Comparison of ENCODE assay signal across 9 mouse cellular contexts in the genomic region with DNA sequence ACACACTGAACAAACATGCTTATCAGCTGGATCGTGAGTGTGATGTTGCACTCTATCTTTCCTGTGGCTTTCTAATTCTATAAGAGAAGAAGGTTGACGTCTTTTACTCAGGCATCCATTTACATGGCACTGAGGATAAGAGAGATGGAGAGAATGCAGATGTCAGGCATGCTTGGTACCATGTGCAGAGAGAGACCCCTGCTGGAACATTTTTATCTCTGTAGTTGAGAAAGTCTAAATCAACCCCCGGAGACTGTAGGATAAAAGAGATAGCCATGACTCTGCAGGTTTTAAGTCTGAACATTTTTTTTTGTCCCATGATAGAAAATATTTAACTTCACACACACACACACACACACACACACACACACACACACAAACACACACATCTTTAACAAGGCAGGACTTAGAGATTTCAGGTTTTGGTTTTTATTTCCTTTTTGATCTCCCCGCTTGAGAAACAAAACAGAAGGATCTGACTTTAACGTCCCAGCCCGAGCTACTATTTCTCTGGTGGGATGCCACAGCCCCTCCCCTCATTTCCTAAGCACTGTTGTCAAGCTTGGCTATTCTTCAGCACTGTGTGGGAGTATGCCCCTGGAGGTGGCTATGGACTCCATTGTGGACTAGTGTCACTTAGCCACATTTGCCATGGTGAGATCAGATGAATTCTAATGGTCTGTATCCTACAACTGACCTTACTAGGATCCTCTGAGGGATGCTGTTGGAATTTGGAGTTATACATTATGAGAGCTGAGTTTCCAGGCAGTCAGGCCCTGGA. TPM values are rescaled to one million over a fixed set of nuclear protein-coding genes. Genes with fewer than 3 reads are reported as not detected.
DNase-seq lines count a peak whose midpoint lies in the region; ATAC-seq and TF ChIP-seq lines count a peak whose summit lies in the region.
"Had no signal": no experiment of that assay in that cellular context is flagged by ENCODE, and none has a peak within 500 bp of the region (broad histone marks: within the 10 kb centered on the region; RNA-seq: fewer than 3 reads in every experiment).

No protein-coding gene starts in this region.

- no peaks in the 10 kb centered on the region for H3K9me3 ChIP-seq in MEL (replicated peaks; ENCODE audit: insufficient read depth, low read length)
- H3K9me3 ChIP-seq in heart, embryonic 15.5 days (replicated peaks): no peaks in the 10 kb centered on the region
- no peaks in the 10 kb centered on the region for H3K9me3 ChIP-seq in stomach, embryonic 14.5 days (ENCODE audit: control insufficient read depth, low read depth, low read length)

- H3K4me2 ChIP-seq in heart, embryonic 15.5 days: no peak overlapping the region
- H3K4me2 ChIP-seq in stomach, embryonic 14.5 days (replicated peaks; ENCODE audit: low read depth, low read length): no peak overlapping the region

- no peak for TF ChIP-seq EP300 in MEL (IDR thresholded peaks at IDR 0.05; ENCODE audit: low read depth in 1 of 2, low read length in 2 of 2)

- WGBS in heart, embryonic 15.5 days: 19% methylated on average over 6 of the region's 6 CpGs
- 37% methylated on average over 6 of the region's 6 CpGs for WGBS in stomach, embryonic 14.5 days

- peaks cover 0 to 4% of the 10 kb centered on the region in 2 experiments; a peak in 2 of 4 replicates for H3K36me3 ChIP-seq in MEL (ENCODE audit: control insufficient read depth in 1 of 2, insufficient read depth in 2 of 2, low read length in 2 of 2)
- H3K36me3 ChIP-seq in heart, embryonic 15.5 days: no peaks in the 10 kb centered on the region
- no peaks in the 10 kb centered on the region for H3K36me3 ChIP-seq in stomach, embryonic 14.5 days (ENCODE audit: control insufficient read depth, insufficient read depth, low read length)

- peak; percentile 49; the same call in 1 of the 2 replicates for ATAC-seq in heart, embryonic 15.5 days (replicated peaks; ENCODE audit: insufficient number of reproducible peaks, insufficient read depth, low FRiP score, low read depth)
- 0 out of 2 replicates have a peak, but pooled peaks have one; percentile 69 for ATAC-seq in stomach, embryonic 14.5 days (ENCODE audit: insufficient number of reproducible peaks, insufficient read depth, low FRiP score, low read depth)

- H3K9ac ChIP-seq in MEL (ENCODE audit: control insufficient read depth, low read depth, low read length, poor library complexity, severe bottlenecking): peak overlapping the region; percentile 1; the same call in 1 of the 2 replicates
- no peak overlapping the region for H3K9ac ChIP-seq in heart, embryonic 15.5 days
- no peak overlapping the region for H3K9ac ChIP-seq in stomach, embryonic 14.5 days (replicated peaks; ENCODE audit: low read depth, low read length)

- H3K27me3 ChIP-seq in MEL (ENCODE audit: control insufficient read depth in 1 of 2, insufficient read depth in 2 of 2, low read length in 2 of 2): no peaks in the 10 kb centered on the region
- H3K27me3 ChIP-seq in heart, embryonic 15.5 days: no peaks in the 10 kb centered on the region
- no peaks in the 10 kb centered on the region for H3K27me3 ChIP-seq in stomach, embryonic 14.5 days (ENCODE audit: control insufficient read depth, insufficient read depth, low read length)
- H3K27me3 ChIP-seq: CH12.LX had no signal

- no peak for TF ChIP-seq POLR2A in MEL (IDR thresholded peaks at IDR 0.05; ENCODE audit: control insufficient read depth in 1 of 2, insufficient read depth in 1 of 2, low read depth in 1 of 2, low read length in 2 of 2, poor library complexity in 1 of 2)

- peak; percentile 90 for TF ChIP-seq RAD21 in MEL (IDR thresholded peaks at IDR 0.05; ENCODE audit: low read depth, low read length)

- TF ChIP-seq CTCF in MEL (IDR thresholded peaks at IDR 0.05 in 2 of 3, conservative IDR thresholded peaks at IDR 0.05 in 1 of 3; ENCODE audit: control insufficient read depth in 1 of 3, insufficient read depth in 1 of 3, low read depth in 2 of 3, low read length in 3 of 3, poor library complexity in 1 of 3, severe bottlenecking in 1 of 3): peak; percentile 39 to 73 (median 49)

- H3K79me2 ChIP-seq in MEL (ENCODE audit: control insufficient read depth, insufficient read depth, low read length, poor library complexity): no peaks in the 10 kb centered on the region

- peak; percentile 17 for DNase-seq in adrenal gland, adult 2 months
- no peak for DNase-seq in adrenal gland, adult 18-20 months (ENCODE audit: low spot score in 2 of 2)
- DNase-seq in MEL (ENCODE audit: low read depth, low spot score): peak; percentile 80
- DNase-seq in cerebellum, postnatal 36 days: peak; percentile 35 to 61
- peak; percentile 49 for DNase-seq in kidney, postnatal 14 days
- peak; percentile 57 for DNase-seq in lung, postnatal 14 days

- peak overlapping the region in 1 of 2 experiments; percentile 10; a peak in 2 of 4 replicates for H3K4me3 ChIP-seq in MEL (ENCODE audit: control insufficient read depth in 1 of 2, insufficient read depth in 1 of 2, low read depth in 2 of 2, low read length in 2 of 2)
- H3K4me3 ChIP-seq in heart, embryonic 15.5 days: no peak overlapping the region
- no peak overlapping the region for H3K4me3 ChIP-seq in stomach, embryonic 14.5 days (ENCODE audit: low read depth, low read length)

- no peak overlapping the region for H3K27ac ChIP-seq in MEL (ENCODE audit: control insufficient read depth, low read depth, low read length)
- H3K27ac ChIP-seq in heart, embryonic 15.5 days: peak overlapping the region; percentile 68
- H3K27ac ChIP-seq in stomach, embryonic 14.5 days (ENCODE audit: low read length): no peak overlapping the region

- no peaks in the 10 kb centered on the region for H3K4me1 ChIP-seq in MEL (ENCODE audit: control insufficient read depth in 1 of 2, insufficient read depth in 2 of 2, low read length in 2 of 2)
- H3K4me1 ChIP-seq in heart, embryonic 15.5 days (replicated peaks): peaks cover 29% of the 10 kb centered on the region
- no peaks in the 10 kb centered on the region; the same call in 1 of the 2 replicates for H3K4me1 ChIP-seq in stomach, embryonic 14.5 days (ENCODE audit: control insufficient read depth, insufficient read depth, low read length)

TF ChIP-seq in MEL, 35 proteins besides CTCF, POLR2A, EP300 and RAD21:
- TF ChIP-seq GATA1 (IDR thresholded peaks at IDR 0.05; ENCODE audit: low read depth, low read length) (0 out of 2 replicates have a peak, but pooled peaks have one; percentile 27), MAFK (IDR thresholded peaks at IDR 0.05; ENCODE audit: borderline replicate concordance, low read depth, low read length) (no peak), ZC3H11A (IDR thresholded peaks at IDR 0.05; ENCODE audit: low read depth, low read length) (peak; percentile 91), MYC (IDR thresholded peaks at IDR 0.05; ENCODE audit: low read depth, low read length) (0 out of 2 replicates have a peak, but pooled peaks have one; percentile 39), KAT2A (conservative IDR thresholded peaks at IDR 0.05; ENCODE audit: low read depth, low read length) (no peak), ZNF384 (IDR thresholded peaks at IDR 0.05; ENCODE audit: low read depth, low read length) (peak; percentile 35; the same call in 1 of the 2 replicates), JUND (IDR thresholded peaks at IDR 0.05; ENCODE audit: low read depth, low read length) (0 out of 2 replicates have a peak, but pooled peaks have one; percentile 37), SMC3 (IDR thresholded peaks at IDR 0.05; ENCODE audit: low read depth, low read length) (peak; percentile 87), E2F4 (IDR thresholded peaks at IDR 0.05; ENCODE audit: borderline replicate concordance, low read depth, low read length) (no peak)

RNA-seq across cellular contexts. Expression of gene Slc9a9, which starts 55.6 kb away (rescaled TPM):
- total RNA-seq in adrenal gland, adult 2 months (2021): 1 to 10 TPM; 2.4 to 3.0 TPM
- polyA plus RNA-seq in adrenal gland, adult 2 months (2012; rRNA removed): 0.65 and 0.83 TPM in 2 replicates
- total RNA-seq in adrenal gland, adult 18-20 months (2021): 1 to 10 TPM; 2.4 to 4.1 TPM
- 0.46 and 1.4 TPM in 2 replicates for total RNA-seq in MEL (2012; rRNA removed)
- polyA plus RNA-seq in MEL (2012; ENCODE audit: insufficient read depth in 1 of 2, insufficient read length in 2 of 2, low read depth in 1 of 2, low replicate concordance in 2 of 2, missing spikeins in 1 of 2): under 1 TPM in 1 of 2 experiments, not detected in 1; 0.71 TPM
- polyA plus RNA-seq in heart, embryonic 15.5 days (2015; fragmentation: Nextera tagmentation; extraction: Ambion mirVana): 3.5 and 4.8 TPM in 2 replicates
- polyA plus RNA-seq in stomach, embryonic 14.5 days (2014; fragmentation: Nextera tagmentation; extraction: Ambion mirVana): 4.2 and 4.6 TPM in 2 replicates
- total RNA-seq: CH12.LX had no signal

Comparison
In these comparisons a context has a peak if more than half of its experiments do, and no peak if none do; other contexts are left out.
1. DNase-seq: peak in adrenal gland, adult 2 months (single experiment), MEL (single experiment), cerebellum, postnatal 36 days (2 of 2), kidney, postnatal 14 days (single experiment) and lung, postnatal 14 days (single experiment); none in adrenal gland, adult 18-20 months (0 of 2).